Mouse (Mus musculus): ENCODE measurements at regions not wholly inside any gene's neighbourhood (a gene's known extent, or its start where the extent isn't known, plus 50 kb on each side); places are given as distances from the start of the nearest gene placed in this dataset.

GRCm38 (mm10) chr10:104367219-104367618 is 173.4 kb downstream of the Gm4340 start:
- intact Hi-C loops (cut with DNase I) = no loop called here
- no peak for TF ChIP-seq CTCF (IDR thresholded peaks at IDR 0.05)
- Histone ChIP-seq H3K27ac (no peak overlapping the region), H3K4me3 (no peak overlapping the region)
- DNase-seq (ENCODE audit: extremely low spot score in 1 of 2, low spot score in 2 of 2) = no peak

GRCm38 (mm10) chr10:104374567-104374966 is 180.7 kb downstream of the Gm4340 start:
- Histone ChIP-seq H3K27ac (no peak overlapping the region), H3K4me3 (no peak overlapping the region)
- no peak for DNase-seq (ENCODE audit: extremely low spot score in 1 of 2, low spot score in 2 of 2)
- no peak for TF ChIP-seq CTCF (IDR thresholded peaks at IDR 0.05)
- intact Hi-C loops (cut with DNase I) = no loop called here

GRCm38 (mm10) chr10:104388254-104388653 is 194.4 kb downstream of the Gm4340 start:
- no peak for DNase-seq (ENCODE audit: extremely low spot score in 1 of 2, low spot score in 2 of 2)
- no peak overlapping the region for H3K4me3 ChIP-seq
- intact Hi-C loops (cut with DNase I) = no loop called here
- no peak overlapping the region for H3K27ac ChIP-seq
- TF ChIP-seq CTCF (IDR thresholded peaks at IDR 0.05) = no peak

GRCm38 (mm10) chr10:104395711-104396110 is 201.9 kb downstream of the Gm4340 start:
- Histone ChIP-seq H3K4me3 (no peak overlapping the region), H3K27ac (no peak overlapping the region)
- no peak for DNase-seq (ENCODE audit: extremely low spot score in 1 of 2, low spot score in 2 of 2)
- intact Hi-C loops (cut with DNase I) = no loop called here
- TF ChIP-seq CTCF (IDR thresholded peaks at IDR 0.05) = no peak

DNA sequence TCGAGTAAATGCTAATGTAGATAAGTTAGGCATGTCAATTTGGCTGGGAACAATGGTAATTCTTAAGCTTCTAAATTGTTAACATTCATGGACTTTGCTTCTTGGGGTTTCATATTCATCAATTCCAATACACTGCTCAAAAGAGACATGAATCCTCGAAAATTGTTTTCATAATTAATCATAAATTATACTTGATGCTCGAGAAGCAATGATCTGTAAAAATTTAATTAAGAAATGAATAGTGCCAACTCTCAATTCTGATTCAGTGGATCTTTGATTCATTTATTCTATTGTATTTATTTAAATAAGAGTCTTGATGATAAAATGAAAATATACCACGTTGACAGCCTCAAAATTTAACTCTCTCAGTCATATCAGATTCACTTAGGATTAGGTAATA is 214.9 kb downstream of the Gm4340 start:
- DNase-seq (ENCODE audit: extremely low spot score in 1 of 2, low spot score in 2 of 2) = no peak
- intact Hi-C loops (cut with DNase I) = no loop called here
- no peak overlapping the region for H3K4me3 ChIP-seq
- H3K27ac ChIP-seq = no peak overlapping the region
- no peak for TF ChIP-seq CTCF (IDR thresholded peaks at IDR 0.05)

DNA sequence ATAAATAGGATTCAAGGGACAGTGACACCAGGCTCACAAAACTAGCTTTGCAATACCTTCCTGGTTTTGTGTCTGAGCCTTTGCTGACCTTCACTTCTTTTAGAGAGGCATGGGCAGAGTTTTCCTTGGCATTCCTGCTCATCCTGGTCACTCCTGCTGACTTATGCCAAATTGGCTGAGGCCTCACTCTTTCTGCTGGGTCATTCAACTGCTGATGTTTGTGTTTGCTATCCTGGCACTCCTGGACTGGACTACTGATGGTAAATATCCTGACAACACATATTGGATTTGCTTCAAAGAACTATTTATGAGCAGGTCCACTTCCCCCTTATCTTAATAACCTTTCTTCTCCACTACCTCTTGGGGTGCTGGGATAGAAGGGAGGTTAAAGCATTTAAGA is 228.7 kb downstream of the Gm4340 start:
- H3K27ac ChIP-seq = no peak overlapping the region
- intact Hi-C loops (cut with DNase I) = no loop called here
- H3K4me3 ChIP-seq = no peak overlapping the region
- no peak for DNase-seq (ENCODE audit: extremely low spot score in 1 of 2, low spot score in 2 of 2)
- no peak for TF ChIP-seq CTCF (IDR thresholded peaks at IDR 0.05)

DNA sequence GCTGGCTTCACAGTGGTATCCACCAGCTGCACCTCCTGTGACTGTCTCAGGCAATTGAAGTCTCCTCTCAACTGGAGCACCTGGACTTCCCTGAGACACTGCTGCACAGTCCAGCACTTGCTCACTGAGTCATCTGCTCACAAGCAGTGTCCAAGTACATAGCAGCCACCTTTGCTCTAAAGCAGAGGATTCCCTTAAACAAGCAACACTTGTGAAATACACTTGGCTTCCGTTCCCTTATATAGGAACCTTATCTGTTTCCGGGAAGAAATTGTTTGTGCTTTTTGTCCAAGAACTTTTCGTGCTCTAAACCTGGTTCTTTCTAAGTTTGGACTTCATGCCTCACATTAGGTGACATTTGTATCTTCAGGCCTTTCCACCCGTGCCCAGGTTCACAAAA is 229.3 kb downstream of the Gm4340 start:
- intact Hi-C loops (cut with DNase I) = no loop called here
- DNase-seq (ENCODE audit: extremely low spot score in 1 of 2, low spot score in 2 of 2) = no peak
- H3K27ac ChIP-seq = no peak overlapping the region
- TF ChIP-seq CTCF (IDR thresholded peaks at IDR 0.05) = no peak
- H3K4me3 ChIP-seq = no peak overlapping the region

DNA sequence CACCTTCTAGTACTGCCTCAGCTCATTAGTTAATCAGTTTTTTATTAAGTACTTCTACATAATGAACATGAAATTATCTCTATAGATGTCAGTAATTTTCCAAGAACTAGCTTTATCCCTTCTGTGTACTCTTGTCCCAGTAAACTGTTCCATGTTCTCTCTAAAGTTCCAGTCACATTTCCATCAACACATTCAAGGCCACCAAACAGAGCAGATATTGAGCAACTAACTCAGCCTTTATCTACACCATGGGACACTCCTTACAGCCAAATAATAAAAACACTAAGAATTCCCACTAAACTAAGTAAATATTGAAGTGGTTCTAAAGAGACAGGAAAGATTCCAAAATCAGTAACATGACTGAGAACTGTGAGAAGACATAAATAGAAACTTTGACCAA is 229.9 kb downstream of the Gm4340 start:
- Histone ChIP-seq H3K27ac (no peak overlapping the region), H3K4me3 (no peak overlapping the region)
- intact Hi-C loops (cut with DNase I) = no loop called here
- no peak for TF ChIP-seq CTCF (IDR thresholded peaks at IDR 0.05)
- DNase-seq (ENCODE audit: extremely low spot score in 1 of 2, low spot score in 2 of 2) = no peak

DNA sequence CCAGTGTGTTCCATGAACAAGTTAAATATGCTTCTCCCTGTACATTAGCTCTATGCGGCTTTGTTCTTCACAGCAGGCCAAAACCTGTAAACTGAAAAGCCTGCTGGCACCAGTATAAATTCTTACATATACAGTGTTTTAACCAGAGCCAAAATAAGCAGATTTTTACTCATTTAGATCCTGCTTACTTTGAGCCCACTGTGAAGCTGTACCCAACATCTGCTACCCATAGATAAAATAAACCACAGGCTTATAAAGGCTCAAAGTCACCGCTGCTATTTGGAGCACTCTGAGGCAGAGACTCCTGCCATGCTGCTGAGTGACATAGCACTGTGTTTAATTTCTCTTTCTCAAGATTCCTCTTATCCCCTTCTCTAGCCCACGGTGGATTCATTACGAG is 251.1 kb downstream of the Gm4340 start:
- no peak for DNase-seq (ENCODE audit: extremely low spot score in 1 of 2, low spot score in 2 of 2)
- no peak overlapping the region for H3K4me3 ChIP-seq
- TF ChIP-seq CTCF (IDR thresholded peaks at IDR 0.05) = no peak
- no peak overlapping the region for H3K27ac ChIP-seq
- intact Hi-C loops (cut with DNase I) = no loop called here

- peak overlapping the region; percentile 36 for H3K4me3 ChIP-seq
- H3K27ac ChIP-seq = no peak overlapping the region
- TF ChIP-seq CTCF (IDR thresholded peaks at IDR 0.05) = no peak
- intact Hi-C loops (cut with DNase I) = no loop called here
- DNase-seq (ENCODE audit: extremely low spot score in 1 of 2, low spot score in 2 of 2) = no peak
Measured at GRCm38 (mm10) chr10:104455549-104456351, 261.9 kb downstream of the Gm4340 start.

DNA sequence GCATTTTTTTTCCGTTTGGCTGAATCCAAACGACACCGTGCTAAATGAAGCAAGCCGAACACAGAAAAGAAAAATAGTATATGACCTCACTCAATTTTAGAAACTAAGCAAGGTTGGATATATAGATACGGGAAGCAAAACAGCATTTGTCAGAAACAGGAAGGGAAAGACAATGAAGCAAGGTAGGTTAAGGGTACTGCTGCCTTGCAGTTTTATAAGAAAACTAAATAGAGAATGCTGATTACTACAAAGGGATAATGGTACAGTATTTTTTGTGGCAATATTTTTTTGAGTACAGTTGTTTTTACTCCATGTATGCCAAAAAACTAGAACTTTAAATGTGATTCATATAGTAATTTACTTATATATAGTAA is 262.5 kb downstream of the Gm4340 start:
- H3K27ac ChIP-seq = no peak overlapping the region
- intact Hi-C loops (cut with DNase I) = no loop called here
- no peak for DNase-seq (ENCODE audit: extremely low spot score in 1 of 2, low spot score in 2 of 2)
- no peak for TF ChIP-seq CTCF (IDR thresholded peaks at IDR 0.05)
- H3K4me3 ChIP-seq = peak overlapping the region; percentile 36

DNA sequence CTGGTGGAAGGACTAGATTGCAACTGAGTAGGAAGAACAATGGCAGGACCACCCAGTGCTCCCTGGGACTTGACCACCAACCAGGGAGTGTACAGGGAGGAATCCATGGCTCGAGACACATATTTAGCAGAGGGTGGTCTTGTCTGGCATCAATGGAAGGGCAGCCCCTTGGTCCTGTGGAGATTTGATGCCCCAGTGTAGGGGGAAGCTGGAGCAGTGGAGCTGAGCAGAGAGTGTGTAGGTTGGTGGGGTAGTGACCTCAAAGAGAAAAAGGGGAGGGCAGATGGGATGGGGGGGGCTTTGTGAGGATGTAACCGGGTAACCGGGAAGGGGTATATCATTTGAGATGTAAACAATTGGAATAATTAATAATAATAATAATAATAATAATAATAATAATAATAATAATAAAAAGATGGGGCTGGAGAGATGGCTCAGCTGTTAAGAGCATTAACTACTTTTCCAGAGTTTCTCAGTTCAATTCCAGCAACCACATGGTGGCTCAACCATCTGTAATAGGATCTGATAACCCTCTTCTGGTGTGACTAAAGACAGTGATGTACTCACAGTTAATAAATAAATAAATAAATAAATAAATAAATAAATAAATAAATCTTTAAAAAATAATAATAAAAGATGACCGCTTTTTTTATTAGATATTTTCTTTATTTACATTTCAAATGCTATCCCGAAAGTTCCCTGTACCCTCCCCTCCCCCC is 292.5 kb downstream of the Gm4340 start:
- intact Hi-C loops (cut with DNase I) = no loop called here
- Histone ChIP-seq H3K4me3 (no peak overlapping the region), H3K27ac (no peak overlapping the region)
- no peak for TF ChIP-seq CTCF (IDR thresholded peaks at IDR 0.05)
- DNase-seq (ENCODE audit: extremely low spot score in 1 of 2, low spot score in 2 of 2) = no peak

DNA sequence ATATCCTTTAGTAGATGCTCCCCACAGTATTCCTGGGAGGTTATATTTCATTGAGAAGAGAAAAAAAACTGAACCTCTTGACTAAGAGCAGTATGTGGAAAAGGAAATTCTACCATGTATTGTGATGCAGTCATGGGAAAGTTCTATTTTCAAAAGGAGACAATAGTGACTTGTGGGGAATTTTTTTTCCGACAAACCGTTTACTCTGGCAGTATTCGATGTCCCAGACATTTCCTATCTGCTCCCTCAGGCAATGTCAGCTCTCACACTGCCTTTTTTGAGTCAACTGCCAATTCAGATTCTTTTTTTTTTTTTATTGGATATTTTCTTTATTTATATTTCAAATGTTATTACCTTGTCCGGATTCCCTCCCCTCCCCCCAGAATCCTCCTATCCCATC is 295.5 kb downstream of the Gm4340 start:
- Histone ChIP-seq H3K27ac (no peak overlapping the region), H3K4me3 (no peak overlapping the region)
- intact Hi-C loops (cut with DNase I) = no loop called here
- DNase-seq (ENCODE audit: extremely low spot score in 1 of 2, low spot score in 2 of 2) = no peak
- TF ChIP-seq CTCF (IDR thresholded peaks at IDR 0.05) = no peak
